Mouse (Mus musculus) heart, adult 2 months (tissue): Measurements from ENCODE around the gene Adcy9. TPM values are rescaled to one million over a fixed set of nuclear protein-coding genes. Genes with fewer than 3 reads are reported as not detected.
A peak's percentile ranks its signal among the peaks of the same experiment; 100 is the strongest.

Experiments
- DNase-seq, 2 experiments: peaks; one replicate each; pipeline ENCODE4 v3.0.0; 2021
- H3K27ac ChIP-seq: fragments of 200-600 bp; 2 replicates; pipeline ENCODE4 v1.8.1; 2022
- H3K27me3 ChIP-seq: fragments of 200-500 bp; 2 replicates; pipeline ENCODE4 v1.6.1; 2012; ENCODE audit warnings: mild to moderate bottlenecking, low read length, inconsistent platforms, mixed read lengths; ENCODE audit not compliant: control insufficient read depth, insufficient read depth
- H3K36me3 ChIP-seq: fragments of 200-500 bp; 2 replicates; pipeline ENCODE4 v1.6.1; 2012; ENCODE audit warnings: low read length, inconsistent platforms; ENCODE audit not compliant: control insufficient read depth, insufficient read depth
- H3K4me1 ChIP-seq: fragments of 200-500 bp; 2 replicates; pipeline ENCODE4 v1.6.1; 2011; ENCODE audit warnings: low read length; ENCODE audit not compliant: control insufficient read depth, insufficient read depth
- H3K4me3 ChIP-seq: fragments of 200-600 bp; 2 replicates; pipeline ENCODE4 v1.8.1; 2022
- H3K79me2 ChIP-seq: fragments of 200-500 bp; replicated peaks from 2 replicates; pipeline ENCODE4 v1.6.1; 2012; ENCODE audit warnings: mild to moderate bottlenecking, inconsistent platforms, low read length, moderate library complexity, mixed read lengths; ENCODE audit not compliant: control insufficient read depth, insufficient read depth
- H3K9ac ChIP-seq: fragments of 200-500 bp; 2 replicates; pipeline ENCODE4 v1.6.1; 2012; ENCODE audit warnings: low read depth, mild to moderate bottlenecking, control low read depth, inconsistent platforms, low read length, mixed read lengths
- CTCF ChIP-seq: fragments of 200-600 bp; IDR thresholded peaks from 2 replicates; pipeline ENCODE4 v1.8.1; 2022; ENCODE audit warnings: antibody characterized with exemption, mild to moderate bottlenecking, moderate library complexity
- EP300 ChIP-seq: fragments of 200-500 bp; IDR thresholded peaks from 2 replicates; pipeline ENCODE4 v1.6.1; 2011; ENCODE audit warnings: low read depth, low read length, control low read depth; ENCODE audit not compliant: insufficient read depth
- POLR2A ChIP-seq: fragments of 200-500 bp; IDR thresholded peaks from 2 replicates; pipeline ENCODE4 v1.6.1; 2011; ENCODE audit warnings: mild to moderate bottlenecking, low read depth, low read length, control low read depth; ENCODE audit not compliant: insufficient read depth
- WGBS: fragments of 180-500 bp; shearing (Covaris S2); methylation state at CpG from one replicate; pipeline ENCODE4 v1.1.7; 2018; 5-methylcytosine and 5-hydroxymethylcytosine counted together
- intact Hi-C: fragments of 180-260 bp; cut with DNase I; formaldehyde crosslinking; loops from one replicate; pipeline ENCODE4 v1.15.1; 2025
- polyA plus RNA-seq: library from polyadenylated mRNA; depleted of rRNA; stranded (reverse); fragments of >200 nt; gene quantifications from 2 replicates; pipeline ENCODE4 v1.2.3, GENCODE M21; 2012
- total RNA-seq, 2 experiments: library from RNA; stranded (reverse); gene quantifications; 2 replicates each; pipeline ENCODE4 v1.2.3; 2021

The Adcy9 gene
- total and polyA plus RNA-seq, 3 experiments = 11.1 to 26.3 (median 22.6) TPM

- TF ChIP-seq POLR2A = no peak
- no peak for TF ChIP-seq EP300
- TF ChIP-seq CTCF = no peak
- 85% methylated on average over 4 of the region's 4 CpGs for WGBS
- no peaks in the 10 kb centered on the region for H3K79me2 ChIP-seq
- H3K4me1 ChIP-seq = no peaks in the 10 kb centered on the region
- H3K27me3 ChIP-seq = no peaks in the 10 kb centered on the region
- no peak overlapping the region for H3K27ac ChIP-seq
- no peak overlapping the region for H3K9ac ChIP-seq
- H3K4me3 ChIP-seq = no peak overlapping the region
- H3K36me3 ChIP-seq = no peaks in the 10 kb centered on the region
- intact Hi-C loops = no loop called here
- no peak for DNase-seq
Measured at GRCm38 (mm10) chr16:4307795-4308194, 112.5 kb downstream of the Adcy9 start.

DNA sequence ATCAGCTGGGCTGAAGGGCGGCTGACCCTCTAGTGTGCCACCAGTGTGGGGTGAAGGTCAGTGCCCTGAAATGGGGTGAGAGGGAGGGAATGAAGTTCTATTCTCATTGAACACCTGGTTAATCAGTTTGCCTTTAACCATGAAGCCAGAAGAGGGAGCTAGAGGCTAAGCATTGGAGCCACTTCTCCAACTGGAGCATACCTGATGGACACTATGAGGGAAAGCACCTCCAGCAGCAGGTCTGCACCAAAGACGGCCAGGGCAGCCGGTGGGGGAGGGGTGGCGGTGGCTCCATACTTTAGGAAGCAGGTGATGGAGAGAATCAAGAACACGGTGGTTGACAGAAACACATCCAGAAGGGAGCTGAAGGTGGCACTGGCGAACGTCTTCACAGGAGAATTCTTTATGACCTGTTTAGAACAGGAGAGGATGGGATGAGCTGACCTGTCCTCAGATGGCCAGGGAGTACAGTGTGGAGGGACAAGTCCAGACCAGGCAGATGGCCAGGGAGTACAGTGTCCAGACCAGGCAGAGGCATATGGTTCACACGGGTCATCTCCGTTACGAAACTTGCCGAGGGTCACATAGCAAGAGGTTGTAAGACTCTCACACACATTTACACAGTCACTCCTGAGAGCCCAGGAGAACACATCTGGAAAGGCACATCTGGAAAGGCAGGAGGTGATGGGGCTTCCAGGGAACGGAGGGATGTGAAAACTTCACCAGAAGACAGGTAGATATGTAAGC, 115.9 kb downstream of the Adcy9 start:
- Histone ChIP-seq H3K9ac (no peak overlapping the region), H3K4me3 (no peak overlapping the region), H3K79me2 (no peaks in the 10 kb centered on the region), H3K36me3 (no peaks in the 10 kb centered on the region), H3K27ac (no peak overlapping the region), H3K4me1 (no peaks in the 10 kb centered on the region), H3K27me3 (no peaks in the 10 kb centered on the region)
- TF ChIP-seq POLR2A (no peak), CTCF (peak; percentile 61)
- intact Hi-C loops = no loop called here
- 79% methylated on average over 12 of the region's 12 CpGs for WGBS
- no peak for DNase-seq

- TF ChIP-seq EP300 (no peak), CTCF (no peak), POLR2A (no peak)
- Histone ChIP-seq H3K27ac (no peak overlapping the region), H3K27me3 (no peaks in the 10 kb centered on the region), H3K4me1 (no peaks in the 10 kb centered on the region), H3K79me2 (no peaks in the 10 kb centered on the region), H3K4me3 (no peak overlapping the region), H3K36me3 (no peaks in the 10 kb centered on the region), H3K9ac (no peak overlapping the region)
- intact Hi-C loops = no loop called here
- WGBS = 75% methylated on average over 5 of the region's 5 CpGs
- DNase-seq = no peak
Measured at GRCm38 (mm10) chr16:4303554-4303953, 116.7 kb downstream of the Adcy9 start.

GRCm38 (mm10) chr16:4300280-4300679, 120.0 kb downstream of the Adcy9 start:
- Histone ChIP-seq H3K4me1 (no peaks in the 10 kb centered on the region), H3K36me3 (no peaks in the 10 kb centered on the region), H3K79me2 (no peaks in the 10 kb centered on the region), H3K27ac (no peak overlapping the region), H3K4me3 (no peak overlapping the region), H3K27me3 (no peaks in the 10 kb centered on the region), H3K9ac (no peak overlapping the region)
- WGBS = 87% methylated on average over 7 of the region's 7 CpGs
- TF ChIP-seq POLR2A (no peak), EP300 (no peak), CTCF (no peak)
- no peak for DNase-seq
- intact Hi-C loops = no loop called here

DNA sequence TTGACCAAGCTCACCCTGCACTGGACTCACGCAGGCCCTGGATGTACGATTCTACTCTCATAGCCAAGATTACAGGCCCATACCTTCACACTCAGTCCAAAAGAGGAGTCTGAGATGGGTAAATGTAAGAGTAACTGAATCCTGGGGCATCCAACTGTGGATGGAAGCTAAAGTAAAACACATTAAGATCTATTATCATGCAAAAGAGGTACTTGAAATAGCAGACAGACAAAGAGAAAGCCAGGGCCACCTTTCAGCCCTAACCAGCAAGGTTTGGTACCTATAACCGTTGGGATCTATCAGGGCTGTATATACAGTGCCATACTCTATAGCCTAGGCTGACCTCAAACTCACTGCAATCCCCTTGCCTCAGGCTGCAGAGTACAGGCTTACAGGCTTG, 127.0 kb downstream of the Adcy9 start:
- DNase-seq = no peak
- WGBS = 86% methylated on average over 3 of the region's 3 CpGs
- H3K27ac ChIP-seq = no peak overlapping the region
- H3K36me3 ChIP-seq = no peaks in the 10 kb centered on the region
- no peak overlapping the region for H3K4me3 ChIP-seq
- H3K9ac ChIP-seq = no peak overlapping the region
- TF ChIP-seq EP300 (no peak), POLR2A (no peak), CTCF (no peak)
- H3K79me2 ChIP-seq = no peaks in the 10 kb centered on the region
- intact Hi-C loops = no loop called here
- no peaks in the 10 kb centered on the region for H3K27me3 ChIP-seq
- no peaks in the 10 kb centered on the region for H3K4me1 ChIP-seq

DNA sequence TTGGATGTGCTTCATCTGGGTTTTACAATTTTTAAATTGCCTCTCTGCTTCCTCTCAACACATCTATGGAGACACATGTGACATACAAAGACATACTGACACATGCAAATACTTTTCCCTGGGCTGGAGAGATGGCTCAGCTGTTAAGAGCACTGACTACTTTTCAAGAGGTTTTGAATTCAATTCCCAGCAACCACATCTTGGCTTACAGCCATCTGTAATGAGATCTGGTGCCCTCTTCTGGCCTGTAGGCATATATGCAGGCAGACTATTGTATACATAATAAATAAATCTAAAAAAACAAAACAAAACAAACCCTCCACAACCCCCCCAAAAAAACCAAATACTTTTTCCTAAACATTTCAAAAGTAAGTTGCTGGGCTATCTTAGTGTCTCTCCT, 130.8 kb downstream of the Adcy9 start:
- H3K9ac ChIP-seq = no peak overlapping the region
- no peaks in the 10 kb centered on the region for H3K27me3 ChIP-seq
- no peaks in the 10 kb centered on the region for H3K79me2 ChIP-seq
- peak in 1 of 2 experiments; percentile 18 for DNase-seq
- no peaks in the 10 kb centered on the region for H3K4me1 ChIP-seq
- intact Hi-C loops = loop anchor here (1.0 to 10.0 kb wide), 4 partner anchors 77 to 445 kb away; partner anchors contain the start of genes Crebbp and Zfp174
- TF ChIP-seq POLR2A (no peak), CTCF (peak; percentile 89)
- no peak overlapping the region for H3K4me3 ChIP-seq
- no peak overlapping the region for H3K27ac ChIP-seq
- no peaks in the 10 kb centered on the region for H3K36me3 ChIP-seq
